Mouse (Mus musculus): ENCODE measurements around the gene Wdr17.

Gene Wdr17

DNA sequence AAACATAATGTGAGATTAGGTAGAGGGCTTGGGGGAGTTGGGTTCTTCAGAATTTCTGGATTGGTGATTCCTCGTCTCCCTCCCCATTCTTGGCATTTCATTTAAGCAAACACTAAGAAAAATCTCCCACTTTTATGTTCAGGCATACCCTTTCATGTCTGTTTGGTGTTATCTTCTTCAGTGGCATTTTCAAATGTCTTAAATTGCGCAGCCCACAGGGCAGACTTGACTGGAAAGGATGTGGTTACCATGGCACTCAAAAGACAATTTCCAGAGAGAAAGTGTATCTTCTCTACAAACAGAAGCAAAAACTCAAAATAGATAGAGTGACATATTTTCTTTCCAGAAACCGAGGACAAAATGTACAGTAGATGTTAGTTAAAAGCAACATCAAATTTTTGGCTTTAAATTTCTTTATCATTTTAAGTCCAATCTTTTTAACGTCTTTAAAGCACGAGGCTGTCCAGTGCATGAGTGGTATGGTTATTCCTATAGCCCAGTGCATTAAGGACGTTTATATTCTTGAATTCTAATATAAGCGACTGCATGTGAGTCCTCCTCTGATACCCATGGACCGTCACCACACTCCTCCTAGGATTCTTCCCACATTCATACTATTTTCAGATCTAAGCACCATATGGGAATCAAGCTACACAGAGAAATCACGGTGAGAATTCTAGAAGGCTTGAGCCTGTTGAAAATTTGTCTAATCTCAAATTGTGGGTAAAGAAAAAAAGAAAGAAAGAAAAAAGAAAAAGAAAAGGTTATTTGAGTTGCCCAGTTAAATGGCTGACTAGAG, at the start of gene Wdr17:
Gene Wdr17, minus strand, starts transcription at position 198 of the 799 bp plus-strand sequence.
- no peak for DNase-seq

DNA sequence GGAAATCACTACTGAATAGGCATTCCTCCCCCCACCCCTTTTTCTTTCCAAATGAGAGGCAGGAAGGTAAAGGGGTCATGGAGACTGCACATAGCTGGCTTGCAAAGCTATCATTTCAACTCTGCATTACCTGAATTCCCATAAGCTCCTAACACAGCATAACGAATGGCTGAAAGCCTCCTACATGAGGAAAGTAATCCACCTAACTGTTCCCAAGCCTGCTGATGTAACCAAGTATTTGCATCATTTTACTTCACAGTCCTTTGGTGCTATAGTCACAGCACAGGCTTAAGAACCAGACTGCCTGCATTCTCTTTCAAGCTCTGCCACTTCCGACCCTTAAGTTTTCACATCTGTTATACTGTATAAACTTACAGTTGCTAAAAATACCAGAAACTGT, 45.3 kb upstream of the Wdr17 start:
- no peak for DNase-seq

DNA sequence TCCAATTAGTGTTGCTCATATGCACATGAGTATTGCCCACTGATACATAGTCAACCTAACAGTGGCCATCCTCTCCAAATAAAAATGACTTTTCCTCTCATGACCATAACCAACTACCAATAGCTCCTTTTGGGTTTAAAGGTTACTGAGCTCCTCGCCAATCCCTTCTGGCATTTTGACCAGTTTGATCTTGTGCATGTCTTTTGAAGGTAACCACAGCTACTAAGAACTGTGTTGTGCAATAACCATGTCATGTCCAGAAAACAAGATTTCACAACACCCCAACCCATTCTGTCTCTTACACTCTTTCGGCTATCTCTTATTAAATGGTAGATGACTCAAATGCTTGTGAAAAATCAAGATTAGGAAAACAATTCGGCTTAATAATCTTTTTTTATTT, 38.0 kb upstream of the Wdr17 start:
- DNase-seq = no peak

DNA sequence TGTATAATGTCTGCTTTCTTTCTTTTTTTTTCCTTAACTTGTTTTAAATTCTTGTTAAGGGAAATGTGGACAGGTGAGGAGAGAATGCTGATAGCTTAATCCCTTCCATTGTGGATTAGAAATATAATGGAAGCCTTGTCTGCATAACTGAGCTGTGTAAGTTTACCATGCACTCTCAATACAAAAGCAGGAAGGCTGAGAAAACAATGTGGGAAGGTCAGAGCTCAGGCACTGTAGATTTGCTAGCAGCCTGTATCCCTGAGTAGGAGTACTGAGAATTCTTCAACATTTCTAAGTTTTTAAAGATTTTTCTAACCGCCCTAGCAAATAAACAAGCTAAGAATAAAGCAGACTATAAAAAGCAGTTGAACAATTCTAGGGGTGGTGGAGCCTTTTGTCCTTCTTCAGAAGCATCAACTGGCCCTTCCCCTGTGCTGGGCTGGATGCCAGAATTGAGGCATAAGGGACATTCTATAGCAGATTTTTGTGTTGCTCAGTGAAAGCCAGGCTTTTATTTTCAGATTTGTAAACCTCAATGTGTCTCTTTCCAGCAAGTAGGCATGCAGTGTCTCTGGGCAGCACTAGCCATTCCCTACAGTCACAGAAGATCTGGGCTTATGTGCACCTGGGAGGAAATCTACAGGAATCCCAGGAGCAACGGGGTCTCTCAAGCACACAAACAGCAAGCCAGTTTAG, 35.3 kb upstream of the Wdr17 start:
- peak; percentile 33 for DNase-seq

- no peak for DNase-seq
Observed at GRCm38 (mm10) chr8:54917710-54918109, 30.7 kb upstream of the Wdr17 start.

DNA sequence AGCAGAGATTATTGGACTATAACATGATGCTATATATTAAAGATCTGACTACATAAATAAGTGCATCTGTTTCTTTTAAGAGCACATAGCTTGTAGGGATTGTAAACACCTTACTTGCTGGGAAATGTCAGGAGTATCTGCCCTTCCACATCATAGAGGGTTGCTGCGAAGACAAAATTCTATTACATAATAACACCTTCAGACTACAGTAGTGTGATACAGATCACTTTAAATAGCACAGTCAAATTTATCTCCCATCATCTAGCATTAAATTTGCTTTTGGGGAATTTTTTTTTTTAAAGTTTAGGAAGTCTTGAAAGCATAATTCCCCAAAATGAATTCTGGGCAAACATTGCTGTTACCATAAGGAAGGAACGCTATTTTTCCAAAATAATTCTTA, 25.9 kb upstream of the Wdr17 start:
- DNase-seq = no peak

DNA sequence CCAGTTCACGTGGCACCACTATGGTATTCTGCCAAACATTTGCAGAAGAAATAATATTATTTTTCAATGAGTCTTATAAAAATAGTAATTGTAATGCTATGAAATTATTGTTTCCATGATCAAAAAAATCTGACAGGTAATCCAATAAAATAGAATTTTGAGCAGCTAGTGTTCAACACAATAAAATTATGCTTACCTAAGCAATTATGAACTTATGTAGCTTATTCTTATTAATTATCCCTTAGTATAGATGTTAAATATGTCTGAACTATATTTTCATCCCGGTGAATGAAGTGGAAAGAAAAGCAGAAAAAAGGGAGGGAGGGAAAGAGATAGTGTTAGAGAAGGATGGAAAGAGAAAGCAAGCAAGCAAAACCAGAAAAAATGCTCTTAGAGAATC, 12.5 kb upstream of the Wdr17 start:
- DNase-seq = no peak

- no peak for DNase-seq
Observed at GRCm38 (mm10) chr8:54894637-54895322, 7.8 kb upstream of the Wdr17 start.

DNA sequence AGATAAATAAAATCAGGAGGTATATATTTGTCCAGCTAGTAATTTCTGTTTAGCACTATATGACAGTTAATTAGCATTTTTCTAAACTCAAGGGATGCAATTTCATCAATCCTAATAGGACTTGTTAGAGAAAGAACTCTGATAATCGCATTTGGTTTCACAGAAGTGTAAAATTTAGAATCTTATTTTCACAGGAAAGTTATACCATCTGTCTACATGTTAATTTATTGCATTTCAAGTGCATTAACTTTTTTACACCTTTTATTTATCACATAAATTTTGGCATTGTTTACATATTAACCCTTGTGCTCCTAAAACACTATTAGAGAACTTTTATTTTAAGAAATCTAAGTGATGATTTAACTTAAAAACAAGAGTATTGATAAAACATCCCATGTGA, 7.2 kb upstream of the Wdr17 start:
- DNase-seq = no peak

GRCm38 (mm10) chr8:54886560-54886959, 424 bp downstream of the Wdr17 start:
- DNase-seq = peak; percentile 4

DNA sequence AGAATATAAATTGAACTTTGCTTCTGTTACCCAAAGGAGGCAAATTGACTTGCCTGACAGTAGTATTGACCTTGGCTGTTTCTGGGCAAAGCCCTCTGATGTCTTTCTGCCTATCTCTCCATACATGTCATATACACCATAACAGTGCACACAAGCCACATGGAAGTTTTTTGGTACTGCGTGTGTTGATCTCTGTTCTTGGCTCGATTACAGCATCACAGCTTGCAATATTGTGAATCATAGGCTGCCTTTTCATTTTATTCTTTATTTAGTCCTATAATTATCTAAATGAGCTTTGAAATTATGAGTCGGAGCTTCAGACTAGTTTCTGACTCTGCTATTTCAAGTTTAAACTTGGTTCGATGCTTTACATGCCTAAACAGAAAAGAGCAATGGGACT, 10.5 kb downstream of the Wdr17 start:
- DNase-seq = no peak

DNA sequence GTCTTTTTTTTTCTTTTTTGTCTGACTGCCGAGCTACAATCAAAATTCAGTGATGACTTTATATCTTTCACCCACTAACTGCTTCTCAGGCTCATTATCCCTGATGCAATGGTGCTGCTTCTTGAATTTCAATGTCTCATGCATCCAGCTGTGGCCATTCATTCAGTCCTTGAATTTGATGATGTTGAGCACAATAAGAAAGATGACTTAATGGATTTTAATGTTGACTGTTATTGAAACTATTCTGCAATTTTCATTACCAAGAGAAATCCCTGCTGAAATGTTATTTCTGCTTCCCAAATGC, 22.3 kb downstream of the Wdr17 start:
- no peak for DNase-seq

GRCm38 (mm10) chr8:54864038-54864760, 22.8 kb downstream of the Wdr17 start:
- DNase-seq = peak; percentile 35

DNA sequence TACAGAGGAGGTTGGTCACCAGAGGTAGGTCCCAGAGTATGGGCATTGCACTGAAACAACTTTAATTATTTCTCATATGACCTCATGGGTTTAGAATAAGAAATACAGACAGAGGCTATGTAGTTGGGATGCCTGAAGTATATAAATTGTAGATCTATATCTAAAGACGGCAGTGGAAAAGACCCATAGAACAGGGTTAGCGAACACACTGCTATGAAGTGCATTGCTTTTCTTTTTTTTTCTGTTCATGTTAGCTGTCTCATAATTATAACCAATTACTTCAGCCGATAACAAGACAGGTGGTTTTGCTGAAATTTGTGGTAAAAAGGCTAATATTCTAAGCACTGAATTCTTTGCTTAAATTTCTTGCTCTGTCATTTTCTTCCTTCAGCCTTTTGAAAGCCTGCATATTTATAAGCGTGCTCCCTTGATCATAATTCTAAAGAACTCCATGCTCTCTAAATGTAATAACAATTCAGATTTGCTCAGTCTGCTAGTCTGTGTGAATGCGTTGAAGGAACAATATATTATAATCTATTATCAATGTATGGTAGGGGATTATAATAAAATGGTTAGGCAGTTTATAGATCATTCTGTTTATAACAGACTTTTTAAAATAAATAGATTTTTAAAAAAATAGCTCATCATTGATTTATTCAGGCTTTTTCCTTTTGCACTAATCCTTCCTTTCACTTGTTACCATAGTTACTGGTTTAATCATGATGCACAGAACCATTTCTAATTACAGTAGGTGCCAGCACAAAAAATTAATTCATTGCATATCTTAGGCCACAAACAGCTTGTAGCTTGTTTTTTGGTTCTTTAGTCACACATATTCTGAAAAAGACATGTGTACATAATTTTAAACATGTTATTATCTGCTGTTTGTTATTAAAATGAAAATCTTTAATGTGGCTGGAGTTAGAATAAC, 50.7 kb downstream of the Wdr17 start:
- no peak for DNase-seq

- DNase-seq = no peak
Observed at GRCm38 (mm10) chr8:54829794-54830426, 57.1 kb downstream of the Wdr17 start.

DNA sequence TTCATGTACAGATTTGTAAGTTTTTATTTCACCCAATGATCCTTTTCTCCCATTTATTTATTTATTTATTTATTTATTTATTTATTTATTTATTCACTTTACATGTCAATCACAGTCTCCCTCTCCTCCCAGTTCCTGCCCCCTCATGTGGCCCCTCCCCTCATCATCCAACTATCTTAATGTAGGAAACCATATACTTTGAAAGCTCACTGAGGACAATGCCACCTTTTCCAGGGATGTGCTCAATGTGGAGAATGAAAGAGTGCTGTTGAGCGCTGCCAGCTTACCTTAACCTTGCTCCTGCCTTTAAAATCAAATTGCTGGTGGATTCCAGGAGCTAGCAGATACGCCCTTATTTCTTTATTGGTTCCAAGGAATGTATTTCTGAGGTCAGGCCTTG, 59.0 kb downstream of the Wdr17 start:
- no peak for DNase-seq

GRCm38 (mm10) chr8:54822956-54823355, 64.0 kb downstream of the Wdr17 start:
- no peak for DNase-seq

GRCm38 (mm10) chr8:54818651-54819050, 68.3 kb downstream of the Wdr17 start:
- no peak for DNase-seq

DNA sequence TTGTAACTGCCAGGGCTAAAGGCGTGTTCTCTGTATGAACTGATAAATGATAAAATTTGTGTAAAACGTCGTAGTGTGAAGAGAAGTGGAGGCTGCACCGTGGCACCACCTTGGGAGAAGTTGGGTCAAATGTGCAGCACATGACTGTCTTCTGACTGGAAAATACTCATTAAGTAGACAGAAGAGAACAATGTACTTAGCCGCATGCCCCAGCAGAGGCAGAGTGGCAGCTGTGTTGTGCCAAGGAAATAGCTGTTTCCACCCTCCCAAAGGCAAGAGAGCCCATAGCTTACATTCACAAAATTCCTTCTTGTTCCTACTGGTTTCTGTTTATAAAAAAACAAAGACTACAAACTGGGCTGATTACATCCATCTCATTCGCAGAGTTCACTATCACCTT, 78.8 kb downstream of the Wdr17 start:
- no peak for DNase-seq

DNA sequence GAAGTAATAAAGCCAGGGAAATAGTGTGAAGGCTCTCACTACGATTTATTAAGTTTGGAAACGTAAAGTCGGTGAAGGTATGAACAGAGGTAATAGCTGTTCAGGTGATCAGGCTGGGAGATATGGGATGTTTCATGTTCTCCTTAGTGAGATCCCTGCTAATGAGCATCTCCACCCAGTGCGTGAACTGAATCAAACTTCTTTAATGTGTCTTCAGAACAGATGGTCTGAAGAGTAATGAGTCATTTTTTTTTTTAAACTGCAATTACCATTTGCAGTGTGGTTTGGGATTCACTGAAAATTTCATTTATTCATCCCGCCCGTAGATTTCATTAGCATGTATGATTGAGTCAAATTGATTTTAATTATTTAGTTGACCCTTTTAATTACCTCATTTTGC, 80.8 kb downstream of the Wdr17 start:
- no peak for DNase-seq

GRCm38 (mm10) chr8:54792699-54793061, 94.3 kb downstream of the Wdr17 start:
- no peak for DNase-seq

All from right cerebral cortex, postnatal 14 days (tissue).